Mouse (Mus musculus): ENCODE results near the gene Spred2.

DNA sequence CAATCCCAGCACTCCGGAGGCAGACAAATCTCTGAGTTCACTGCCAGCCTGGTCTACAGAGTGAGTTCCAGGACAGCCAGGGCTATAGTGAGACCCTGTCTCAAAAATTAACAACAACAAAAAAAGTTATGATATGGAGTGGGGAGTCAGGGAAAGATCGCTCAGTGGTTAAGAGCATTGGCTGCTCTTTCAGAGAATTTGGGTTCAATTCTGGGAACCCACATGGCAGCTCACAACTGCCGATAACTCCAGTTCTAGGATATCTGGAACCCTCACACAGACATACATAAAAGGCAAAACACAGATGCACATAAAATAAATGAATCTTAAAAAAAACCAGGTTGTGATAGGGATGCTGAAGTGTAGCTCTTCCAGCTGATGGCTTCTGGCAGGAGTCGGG is 104.8 kb downstream of the Spred2 start:
- TF ChIP-seq POLR2A (IDR thresholded peaks at IDR 0.05; ENCODE audit: borderline replicate concordance, low read depth, low read length): no peak
- TF ChIP-seq CTCF (IDR thresholded peaks at IDR 0.05; ENCODE audit: low read depth, low read length): no peak
